Mouse (Mus musculus): ENCODE data around the gene Trp73.

GRCm38 (mm10) chr4:154177257-154177656 is 37.2 kb upstream of the Trp73 start:
- TF ChIP-seq HCFC1 (IDR thresholded peaks at IDR 0.05; ENCODE audit: borderline replicate concordance, insufficient read depth, low read length) (no peak), CHD2 (IDR thresholded peaks at IDR 0.05; ENCODE audit: low read depth, low read length) (no peak), ZNF384 (IDR thresholded peaks at IDR 0.05; ENCODE audit: low read depth, low read length) (no peak), MAFK (IDR thresholded peaks at IDR 0.05; ENCODE audit: insufficient read depth, low read depth, low read length) (no peak), ZC3H11A (IDR thresholded peaks at IDR 0.05; ENCODE audit: borderline replicate concordance, low read depth, low read length) (no peak)
